Mouse (Mus musculus) heart, adult 11 months (tissue): ENCODE measurements around the gene Zfp804a.

ENCODE experiments used
- DNase-seq: peaks from one replicate; pipeline ENCODE4 v3.0.0; 2022

Gene Zfp804a

GRCm38 (mm10) chr2:82282591-82283269 is 229.7 kb downstream of the Zfp804a start:
- no peak for DNase-seq

GRCm38 (mm10) chr2:82294932-82295493 is 242.0 kb downstream of the Zfp804a start:
- DNase-seq, result no peak
